Mouse (Mus musculus) lung, postnatal 0 days (tissue): ENCODE measurements around the gene Drap1. TPM values are rescaled to one million over a fixed set of nuclear protein-coding genes. Genes with fewer than 3 reads are reported as not detected.
A peak's percentile ranks its signal among the peaks of the same experiment; 100 is the strongest.

Experiments used
- ATAC-seq: fragments of 200-750 bp; cut with Nextera tagmentation; 2 replicates; pipeline ENCODE4 v1.8.0; 2017; ENCODE audit warnings: moderate library complexity
- DNase-seq: peaks from one replicate; pipeline ENCODE4 v3.0.0-alpha.2; 2016; ENCODE audit warnings: low spot score
- H3K27ac ChIP-seq: fragments of 300-500 bp; sonication (generic); 2 replicates; pipeline ENCODE4 v1.5.1; 2014; ENCODE audit warnings: antibody characterized with exemption, mild to moderate bottlenecking, low read length, mixed read lengths
- H3K27me3 ChIP-seq: fragments of 300-500 bp; sonication (generic); replicated peaks from 2 replicates; pipeline ENCODE4 v1.6.1; 2014; ENCODE audit warnings: low read length, mixed read lengths; ENCODE audit not compliant: insufficient read depth
- H3K36me3 ChIP-seq: fragments of 300-500 bp; sonication (generic); 2 replicates; pipeline ENCODE4 v1.6.1; 2014; ENCODE audit warnings: low read length, mixed read lengths; ENCODE audit not compliant: insufficient read depth
- H3K4me1 ChIP-seq: fragments of 300-500 bp; sonication (generic); 2 replicates; pipeline ENCODE4 v1.6.1; 2014; ENCODE audit warnings: antibody characterized with exemption, low read depth, low read length, mixed read lengths; ENCODE audit not compliant: insufficient read depth
- H3K4me2 ChIP-seq: fragments of 300-500 bp; sonication (generic); replicated peaks from 2 replicates; pipeline ENCODE4 v1.6.1; 2014; ENCODE audit warnings: low read depth, mild to moderate bottlenecking, low read length, moderate library complexity, mixed read lengths
- H3K4me3 ChIP-seq: fragments of 300-500 bp; sonication (generic); 2 replicates; pipeline ENCODE4 v1.5.1; 2014; ENCODE audit warnings: low read depth, low read length
- H3K9ac ChIP-seq: fragments of 300-500 bp; sonication (generic); replicated peaks from 2 replicates; pipeline ENCODE4 v1.6.1; 2014; ENCODE audit warnings: low read depth, mild to moderate bottlenecking
- H3K9me3 ChIP-seq: fragments of 300-500 bp; sonication (generic); 2 replicates; pipeline ENCODE4 v1.6.1; 2016; ENCODE audit warnings: low read length, mixed read lengths
- CTCF ChIP-seq: IDR thresholded peaks from 2 replicates; pipeline ENCODE4 v1.5.1; 2016; ENCODE audit warnings: antibody characterized with exemption, mild to moderate bottlenecking
- EP300 ChIP-seq: IDR thresholded peaks from 2 replicates; pipeline ENCODE4 v1.6.1; 2016; ENCODE audit warnings: antibody characterized with exemption, mild to moderate bottlenecking, control low read depth
- WGBS: fragments of 180-500 bp; shearing (Covaris S2); extraction: QIAGEN DNeasy Blood & Tissue Kit; methylation state at CpG from one replicate; pipeline ENCODE4 v1.1.7; 2014; 5-methylcytosine and 5-hydroxymethylcytosine counted together
- polyA plus RNA-seq: library from polyadenylated mRNA; unstranded; fragments of >200 nt; fragmentation: Nextera tagmentation; extraction: Ambion mirVana; gene quantifications from 2 replicates; pipeline ENCODE4 v1.2.1, GENCODE M21; 2015

Gene Drap1
- polyA plus RNA-seq, 1 experiment from 2014 or later, result 379 TPM

DNA sequence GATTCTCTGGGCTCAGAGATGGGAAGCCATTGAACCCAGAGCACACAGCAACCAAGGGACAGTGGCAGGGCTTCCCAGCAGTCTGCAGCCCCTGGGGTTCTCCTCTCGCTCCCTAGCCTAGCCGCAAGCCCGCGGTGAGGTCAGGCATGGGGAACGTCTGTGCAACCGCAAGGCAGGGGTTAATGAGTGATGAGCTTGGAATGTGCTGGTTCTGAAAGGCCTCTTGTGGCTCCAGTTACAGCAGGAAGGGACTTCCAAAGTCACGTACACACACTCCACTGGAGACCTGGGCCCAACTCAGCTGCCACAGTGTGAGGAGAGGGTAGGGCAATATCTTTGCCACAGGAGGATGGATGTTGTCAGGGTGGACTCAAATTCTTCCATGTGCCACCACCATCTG, 20.2 kb upstream of the Drap1 start:
- Histone ChIP-seq H3K36me3 (no peaks in the 10 kb centered on the region), H3K9me3 (no peaks in the 10 kb centered on the region; the same call in 1 of the 2 replicates), H3K9ac (no peak overlapping the region), H3K4me2 (no peak overlapping the region), H3K4me1 (peaks cover 7% of the 10 kb centered on the region; the same call in 1 of the 2 replicates), H3K27me3 (peaks cover 10% of the 10 kb centered on the region), H3K4me3 (no peak overlapping the region), H3K27ac (no peak overlapping the region)
- ATAC-seq, result 0 out of 2 replicates have a peak, but pooled peaks have one; percentile 20
- TF ChIP-seq CTCF, result no peak
- no peak for TF ChIP-seq EP300
- DNase-seq, result no peak
- WGBS, result 19% methylated on average over 7 of the region's 7 CpGs

DNA sequence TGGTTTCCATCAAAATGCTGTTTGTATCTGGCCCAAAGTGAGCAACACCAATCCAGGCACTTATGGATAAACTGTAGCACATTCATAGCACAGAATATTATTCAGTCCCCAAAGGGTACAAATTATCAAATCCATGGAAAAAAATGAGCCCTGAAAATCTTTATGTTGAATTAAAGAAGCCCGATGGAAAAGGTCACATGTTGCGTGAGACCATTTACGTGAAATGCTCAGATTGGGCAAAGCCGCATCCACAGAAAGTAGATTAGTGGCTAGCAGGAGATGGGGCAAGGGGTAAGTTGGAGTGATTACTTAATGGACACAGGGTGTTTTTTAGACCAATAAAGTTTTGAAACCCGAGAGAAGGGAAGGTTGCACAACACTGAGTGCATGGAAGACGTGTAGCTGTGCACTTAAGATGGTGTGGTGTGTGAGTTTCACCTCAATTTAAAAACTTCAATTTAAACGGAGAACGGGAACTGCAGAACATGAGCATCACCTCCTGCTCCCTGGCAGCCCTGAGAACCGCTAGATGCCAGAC, 19.7 kb upstream of the Drap1 start:
- H3K4me2 ChIP-seq, result no peak overlapping the region
- 39% methylated on average over 9 of the region's 9 CpGs for WGBS
- ATAC-seq (no peak), DNase-seq (peak; percentile 53)
- H3K4me3 ChIP-seq, result no peak overlapping the region
- TF ChIP-seq EP300 (no peak), CTCF (no peak)
- H3K9ac ChIP-seq, result no peak overlapping the region
- H3K36me3 ChIP-seq, result no peaks in the 10 kb centered on the region
- H3K4me1 ChIP-seq, result peaks cover 7% of the 10 kb centered on the region; the same call in 1 of the 2 replicates
- peaks cover 10% of the 10 kb centered on the region for H3K27me3 ChIP-seq
- no peaks in the 10 kb centered on the region; the same call in 1 of the 2 replicates for H3K9me3 ChIP-seq
- no peak overlapping the region for H3K27ac ChIP-seq

DNA sequence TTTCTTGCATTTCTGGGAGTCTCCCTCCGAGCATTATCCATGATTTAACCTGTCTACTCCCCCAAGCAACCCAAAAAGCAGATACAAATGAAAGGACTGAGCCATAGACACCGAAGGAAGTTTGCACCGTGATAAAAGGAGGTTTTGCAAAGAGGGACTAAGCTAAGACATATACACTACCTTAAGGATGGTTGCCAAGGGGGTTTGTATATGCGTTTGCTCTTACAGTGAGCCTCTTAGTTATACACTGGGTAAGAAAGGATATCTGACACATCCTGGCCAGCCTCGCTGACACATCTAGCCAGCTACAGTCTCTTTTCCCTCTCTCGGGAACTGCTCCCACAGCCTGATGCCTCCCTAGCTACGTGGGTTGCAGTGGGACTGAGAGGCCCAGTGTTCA, 9.2 kb upstream of the Drap1 start:
- H3K4me3 ChIP-seq, result no peak overlapping the region
- no peak for DNase-seq
- no peak for ATAC-seq
- H3K27me3 ChIP-seq, result 0 out of 2 replicates have a peak, but pooled peaks cover 3% of the 10 kb centered on the region
- TF ChIP-seq EP300, result no peak
- TF ChIP-seq CTCF, result no peak
- peak overlapping the region; percentile 81 for H3K27ac ChIP-seq
- H3K9ac ChIP-seq, result no peak overlapping the region
- H3K36me3 ChIP-seq, result no peaks in the 10 kb centered on the region
- no peaks in the 10 kb centered on the region for H3K9me3 ChIP-seq
- peak overlapping the region; percentile 73; the same call in 1 of the 2 replicates for H3K4me2 ChIP-seq
- H3K4me1 ChIP-seq, result peaks cover 11% of the 10 kb centered on the region; the same call in 1 of the 2 replicates
- WGBS, result 37% methylated on average over 7 of the region's 7 CpGs

DNA sequence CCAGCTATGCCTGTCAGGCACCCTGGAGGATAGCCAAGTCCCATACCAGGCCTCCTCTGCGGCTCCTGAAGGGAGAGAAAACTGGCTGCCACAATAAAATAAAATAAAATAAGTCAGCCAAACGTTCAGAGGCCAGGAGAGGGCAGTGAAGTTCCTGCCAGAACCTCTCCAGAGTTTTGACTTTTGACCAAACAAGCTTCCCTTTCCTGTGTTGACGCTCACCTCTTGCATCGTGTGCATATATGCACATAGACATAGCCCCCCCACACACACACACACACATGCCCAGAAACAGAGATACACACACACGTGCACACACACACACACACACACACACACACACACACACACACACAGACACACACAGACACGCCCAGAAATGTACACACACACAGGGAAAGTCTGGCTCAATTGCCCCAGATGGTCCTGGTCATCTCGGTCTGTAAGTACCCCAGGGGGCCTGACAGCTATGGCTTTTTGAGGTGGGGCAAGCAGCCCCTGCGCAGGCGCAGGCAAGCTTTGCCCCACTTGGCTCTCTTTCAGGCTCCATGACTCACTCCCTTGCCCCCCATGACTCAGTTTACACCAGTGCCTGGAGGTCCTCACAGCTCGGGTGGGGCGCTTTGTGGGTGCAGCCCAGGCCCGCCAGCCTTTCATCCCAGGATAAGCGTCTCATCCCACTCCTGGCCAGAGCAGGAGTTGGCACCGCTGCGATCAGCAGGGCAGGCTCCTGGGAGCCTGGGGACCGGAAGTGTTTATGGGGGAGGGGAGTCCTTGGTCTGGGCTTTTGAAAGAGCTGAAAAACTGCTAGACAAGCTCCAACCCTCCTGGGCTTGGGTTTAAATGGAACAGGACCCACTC, 8.4 kb upstream of the Drap1 start:
- ATAC-seq, result peak; percentile 72

DNA sequence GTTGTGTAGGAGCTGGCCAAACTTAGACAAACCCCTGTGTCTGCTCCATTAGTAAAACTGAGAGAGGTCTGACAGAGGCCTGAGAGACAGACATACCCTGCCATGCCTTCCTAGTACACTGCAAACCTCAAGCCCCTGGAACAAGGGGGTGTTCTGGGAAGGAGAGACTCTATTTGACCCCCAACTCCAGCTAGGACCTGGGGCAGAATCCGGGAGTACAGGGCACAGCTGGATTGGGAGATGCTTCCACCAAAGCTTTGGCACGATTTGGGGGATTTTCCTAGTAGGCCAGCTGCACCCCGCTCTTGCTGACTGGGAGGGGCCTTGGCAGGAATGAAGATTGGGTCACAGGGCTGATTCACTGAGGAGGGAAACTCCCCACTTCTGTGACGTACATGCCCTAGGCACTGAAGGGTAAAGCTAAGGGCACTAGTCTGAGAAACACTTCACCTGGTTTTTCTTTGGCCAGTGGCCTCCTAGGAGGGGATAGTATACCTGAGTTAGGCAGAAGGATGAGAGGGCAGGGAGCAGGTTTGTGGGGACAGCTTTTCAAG, 7.2 kb upstream of the Drap1 start:
- H3K4me1 ChIP-seq, result peaks cover 11% of the 10 kb centered on the region; the same call in 1 of the 2 replicates
- ATAC-seq (peak; percentile 64), DNase-seq (peak; percentile 86)
- no peak overlapping the region for H3K4me3 ChIP-seq
- H3K27me3 ChIP-seq, result no peaks in the 10 kb centered on the region
- H3K36me3 ChIP-seq, result no peaks in the 10 kb centered on the region
- no peak overlapping the region for H3K9ac ChIP-seq
- 53% methylated on average over 4 of the region's 4 CpGs for WGBS
- TF ChIP-seq EP300 (0 out of 2 replicates have a peak, but pooled peaks have one; percentile 55), CTCF (no peak)
- H3K9me3 ChIP-seq, result no peaks in the 10 kb centered on the region
- H3K27ac ChIP-seq, result peak overlapping the region; percentile 81; the same call in 1 of the 2 replicates
- no peak overlapping the region for H3K4me2 ChIP-seq

More for the DNA sequence above, 8.4 kb upstream of the Drap1 start:
- H3K27ac ChIP-seq, result peak overlapping the region; percentile 81
- no peaks in the 10 kb centered on the region for H3K36me3 ChIP-seq
- peak; percentile 72 for TF ChIP-seq CTCF
- no peak for TF ChIP-seq EP300
- H3K4me2 ChIP-seq, result peak overlapping the region; percentile 73
- peak overlapping the region; percentile 29; the same call in 1 of the 2 replicates for H3K9ac ChIP-seq
- peak overlapping the region; percentile 31 for H3K4me3 ChIP-seq
- peaks cover 11% of the 10 kb centered on the region; the same call in 1 of the 2 replicates for H3K4me1 ChIP-seq
- WGBS, result under 1% methylated on average over 16 of the region's 16 CpGs
- H3K27me3 ChIP-seq, result 0 out of 2 replicates have a peak, but pooled peaks cover 3% of the 10 kb centered on the region
- no peaks in the 10 kb centered on the region for H3K9me3 ChIP-seq
- DNase-seq, result peak; percentile 94

DNA sequence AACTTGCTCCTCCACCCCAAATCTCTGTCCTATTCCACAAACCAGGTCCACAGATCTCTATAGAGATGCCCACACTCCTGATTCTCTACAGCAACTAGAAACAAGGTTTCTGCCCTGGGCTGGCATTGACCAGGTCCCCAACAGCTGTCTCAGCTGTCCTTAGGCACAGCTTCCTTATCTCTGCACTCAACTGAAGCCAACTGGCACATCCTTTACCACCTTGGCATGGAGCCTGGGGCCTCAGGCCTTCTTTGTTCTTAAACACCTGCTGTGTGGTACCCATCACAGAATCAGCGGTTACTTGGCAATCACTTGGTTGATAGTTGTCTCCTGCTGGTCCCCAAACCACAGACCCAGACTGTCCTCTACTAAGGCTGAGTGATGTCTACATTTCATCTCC, 5.6 kb upstream of the Drap1 start:
- 66% methylated on average over 1 of the region's 1 CpGs for WGBS
- H3K4me3 ChIP-seq, result no peak overlapping the region
- H3K4me1 ChIP-seq, result peaks cover 22% of the 10 kb centered on the region; the same call in 1 of the 2 replicates
- DNase-seq (no peak), ATAC-seq (no peak)
- no peaks in the 10 kb centered on the region for H3K9me3 ChIP-seq
- H3K9ac ChIP-seq, result no peak overlapping the region
- H3K27me3 ChIP-seq, result no peaks in the 10 kb centered on the region
- H3K36me3 ChIP-seq, result peaks cover 4% of the 10 kb centered on the region; the same call in 1 of the 2 replicates
- TF ChIP-seq CTCF (no peak), EP300 (no peak)
- no peak overlapping the region for H3K4me2 ChIP-seq
- no peak overlapping the region for H3K27ac ChIP-seq
